8 mouse cellular contexts compared by ENCODE assay signal in genomic region chr9:121690200-121690651, GRCm38 (mm10). TPM values are rescaled to one million over a fixed set of nuclear protein-coding genes. Genes with fewer than 3 reads are reported as not detected.
DNase-seq lines count a peak whose midpoint lies in the region; ATAC-seq lines count a peak whose summit lies in the region.

No protein-coding gene starts in this region.

- peaks cover 15% of the 10 kb centered on the region for H3K4me1 ChIP-seq in hindbrain, embryonic 16.5 days (ENCODE audit: control insufficient read depth, insufficient read depth, low read depth, low read length)
- H3K4me1 ChIP-seq in midbrain, embryonic 13.5 days (replicated peaks) = peaks cover 29% of the 10 kb centered on the region

- H3K9ac ChIP-seq in hindbrain, embryonic 16.5 days (ENCODE audit: low read depth, low read length) = no peak overlapping the region
- peak overlapping the region; percentile 24; the same call in 1 of the 2 replicates for H3K9ac ChIP-seq in midbrain, embryonic 13.5 days (replicated peaks)

- no peaks in the 10 kb centered on the region for H3K9me3 ChIP-seq in hindbrain, embryonic 16.5 days (ENCODE audit: control insufficient read depth, low read length)
- no peaks in the 10 kb centered on the region for H3K9me3 ChIP-seq in midbrain, embryonic 13.5 days

- WGBS in hindbrain, embryonic 16.5 days = 14% methylated on average over 15 of the region's 15 CpGs
- 28% methylated on average over 15 of the region's 15 CpGs for WGBS in midbrain, embryonic 13.5 days

- H3K27ac ChIP-seq in hindbrain, embryonic 16.5 days (ENCODE audit: low read depth, low read length) = peak overlapping the region; percentile 79
- peak overlapping the region; percentile 88 for H3K27ac ChIP-seq in midbrain, embryonic 13.5 days

- H3K4me3 ChIP-seq in hindbrain, embryonic 16.5 days (ENCODE audit: low read length) = peak overlapping the region; percentile 0; the same call in 1 of the 2 replicates
- H3K4me3 ChIP-seq in midbrain, embryonic 13.5 days (replicated peaks) = peak overlapping the region; percentile 8; the same call in 1 of the 2 replicates

- ATAC-seq in frontal cortex, adult (ENCODE audit: low TSS enrichment) = peak; percentile 85
- ATAC-seq in hindbrain, embryonic 16.5 days = peak; percentile 95
- ATAC-seq in midbrain, embryonic 13.5 days = peak; percentile 93
- no peak for ATAC-seq in megakaryocyte-erythroid progenitor cell, adult 5-6 weeks (replicated peaks; ENCODE audit: low FRiP score, low TSS enrichment, poor library complexity, severe bottlenecking)
- no peak for ATAC-seq in erythroblast, adult 5-6 weeks (replicated peaks; ENCODE audit: low FRiP score, poor library complexity, severe bottlenecking)

- H3K36me3 ChIP-seq in hindbrain, embryonic 16.5 days (ENCODE audit: control insufficient read depth, insufficient read depth, low read length) = peaks cover 12% of the 10 kb centered on the region; the same call in 1 of the 2 replicates
- H3K36me3 ChIP-seq in midbrain, embryonic 13.5 days = peaks cover 68% of the 10 kb centered on the region

- H3K27me3 ChIP-seq in hindbrain, embryonic 16.5 days (replicated peaks; ENCODE audit: control insufficient read depth, insufficient read depth, low read length) = no peaks in the 10 kb centered on the region
- H3K27me3 ChIP-seq in midbrain, embryonic 13.5 days = no peaks in the 10 kb centered on the region

- H3K4me2 ChIP-seq in hindbrain, embryonic 16.5 days (ENCODE audit: low read length) = peak overlapping the region; percentile 33
- H3K4me2 ChIP-seq in midbrain, embryonic 13.5 days (replicated peaks) = peak overlapping the region; percentile 48

- no peak for DNase-seq in frontal cortex, postnatal 25 days (ENCODE audit: low spot score in 2 of 2)
- DNase-seq in right cerebral cortex, postnatal 36 days (ENCODE audit: low spot score in 2 of 2) = peak; percentile 59 to 66
- DNase-seq in thymus, postnatal 25 days = no peak

RNA-seq across cellular contexts. Expression of gene Sec22c, which starts 15.1 kb away (rescaled TPM):
- polyA plus RNA-seq in hindbrain, embryonic 16.5 days (2015; fragmentation: Nextera tagmentation; extraction: Ambion mirVana) = 29.2 and 30.4 TPM in 2 replicates
- polyA plus RNA-seq in midbrain, embryonic 13.5 days (2015; fragmentation: Nextera tagmentation; extraction: Ambion mirVana) = 31.1 and 36.1 TPM in 2 replicates
- total RNA-seq in megakaryocyte-erythroid progenitor cell, adult 5-6 weeks (2014; fragmentation: Nextera tagmentation) = 9.4 and 10.9 TPM in 2 replicates
- 1.9 and 3.1 TPM in 2 replicates for total RNA-seq in megakaryocyte-erythroid progenitor cell, adult 5-6 weeks (2017)
- total RNA-seq in erythroblast, adult 5-6 weeks (2015; ENCODE audit: low replicate concordance) = 4.2 and 6.5 TPM in 2 replicates
- 3.2 and 6.6 TPM in 2 replicates for total RNA-seq in erythroblast, adult 5-6 weeks (2017; ENCODE audit: low replicate concordance)

RNA-seq across cellular contexts. Expression of gene Ss18l2, which starts 19.9 kb away (rescaled TPM):
- 171 and 184 TPM in 2 replicates for polyA plus RNA-seq in hindbrain, embryonic 16.5 days (2015; fragmentation: Nextera tagmentation; extraction: Ambion mirVana)
- polyA plus RNA-seq in midbrain, embryonic 13.5 days (2015; fragmentation: Nextera tagmentation; extraction: Ambion mirVana) = 146 TPM in 2 replicates
- total RNA-seq in megakaryocyte-erythroid progenitor cell, adult 5-6 weeks (2014; fragmentation: Nextera tagmentation) = 57.8 and 77.0 TPM in 2 replicates
- total RNA-seq in megakaryocyte-erythroid progenitor cell, adult 5-6 weeks (2017) = 47.8 and 54.4 TPM in 2 replicates
- total RNA-seq in erythroblast, adult 5-6 weeks (2015; ENCODE audit: low replicate concordance) = 5.4 and 28.4 TPM in 2 replicates
- total RNA-seq in erythroblast, adult 5-6 weeks (2017; ENCODE audit: low replicate concordance) = 5.5 and 10.0 TPM in 2 replicates

RNA-seq across cellular contexts. Expression of gene Nktr, which starts 28.7 kb away (rescaled TPM):
- 43.2 and 44.4 TPM in 2 replicates for polyA plus RNA-seq in hindbrain, embryonic 16.5 days (2015; fragmentation: Nextera tagmentation; extraction: Ambion mirVana)
- polyA plus RNA-seq in midbrain, embryonic 13.5 days (2015; fragmentation: Nextera tagmentation; extraction: Ambion mirVana) = 69.0 and 71.1 TPM in 2 replicates
- total RNA-seq in megakaryocyte-erythroid progenitor cell, adult 5-6 weeks (2014; fragmentation: Nextera tagmentation) = 161 and 173 TPM in 2 replicates
- total RNA-seq in megakaryocyte-erythroid progenitor cell, adult 5-6 weeks (2017) = 132 and 146 TPM in 2 replicates
- 42.6 and 59.0 TPM in 2 replicates for total RNA-seq in erythroblast, adult 5-6 weeks (2015; ENCODE audit: low replicate concordance)
- 81.6 and 92.8 TPM in 2 replicates for total RNA-seq in erythroblast, adult 5-6 weeks (2017; ENCODE audit: low replicate concordance)

RNA-seq across cellular contexts. Expression of gene Vipr1, which starts 47.7 kb away (rescaled TPM):
- 0.49 and 0.80 TPM in 2 replicates for polyA plus RNA-seq in hindbrain, embryonic 16.5 days (2015; fragmentation: Nextera tagmentation; extraction: Ambion mirVana)
- 0.43 and 0.48 TPM in 2 replicates for polyA plus RNA-seq in midbrain, embryonic 13.5 days (2015; fragmentation: Nextera tagmentation; extraction: Ambion mirVana)
- not detected in 2 replicates for total RNA-seq in megakaryocyte-erythroid progenitor cell, adult 5-6 weeks (2014; fragmentation: Nextera tagmentation)
- total RNA-seq in megakaryocyte-erythroid progenitor cell, adult 5-6 weeks (2017) = not detected in 2 replicates
- total RNA-seq in erythroblast, adult 5-6 weeks (2015; ENCODE audit: low replicate concordance) = 0.21 TPM in 1 of 2 replicates, not detected in the other
- total RNA-seq in erythroblast, adult 5-6 weeks (2017; ENCODE audit: low replicate concordance) = 0.14 and 0.43 TPM in 2 replicates

RNA-seq across cellular contexts. Expression of gene Lyzl4, which starts 48.3 kb away (rescaled TPM):
- polyA plus RNA-seq in hindbrain, embryonic 16.5 days (2015; fragmentation: Nextera tagmentation; extraction: Ambion mirVana) = 0.16 TPM in 1 of 2 replicates, not detected in the other
- polyA plus RNA-seq in midbrain, embryonic 13.5 days (2015; fragmentation: Nextera tagmentation; extraction: Ambion mirVana) = 0.24 TPM in 1 of 2 replicates, not detected in the other
- not detected in 2 replicates for total RNA-seq in megakaryocyte-erythroid progenitor cell, adult 5-6 weeks (2014; fragmentation: Nextera tagmentation)
- not detected in 2 replicates for total RNA-seq in megakaryocyte-erythroid progenitor cell, adult 5-6 weeks (2017)
- not detected in 2 replicates for total RNA-seq in erythroblast, adult 5-6 weeks (2015; ENCODE audit: low replicate concordance)
- not detected in 2 replicates for total RNA-seq in erythroblast, adult 5-6 weeks (2017; ENCODE audit: low replicate concordance)

Comparison
In these comparisons a context has a peak if more than half of its experiments do, and no peak if none do; other contexts are left out.
1. ATAC-seq: peak in frontal cortex, adult (single experiment), hindbrain, embryonic 16.5 days (single experiment) and midbrain, embryonic 13.5 days (single experiment); none in megakaryocyte-erythroid progenitor cell, adult 5-6 weeks (single experiment) and erythroblast, adult 5-6 weeks (single experiment).
2. DNase-seq: peak in right cerebral cortex, postnatal 36 days (2 of 2); none in frontal cortex, postnatal 25 days (0 of 2) and thymus, postnatal 25 days (single experiment).